Mouse (Mus musculus): ENCODE results near the gene Aggf1.
A peak's percentile ranks its signal among the peaks of the same experiment; 100 is the strongest.

Gene Aggf1

GRCm38 (mm10) chr13:95332086-95332899, 42.9 kb downstream of the Aggf1 start:
- DNase-seq (ENCODE audit: low read depth, low spot score): no peak

DNA sequence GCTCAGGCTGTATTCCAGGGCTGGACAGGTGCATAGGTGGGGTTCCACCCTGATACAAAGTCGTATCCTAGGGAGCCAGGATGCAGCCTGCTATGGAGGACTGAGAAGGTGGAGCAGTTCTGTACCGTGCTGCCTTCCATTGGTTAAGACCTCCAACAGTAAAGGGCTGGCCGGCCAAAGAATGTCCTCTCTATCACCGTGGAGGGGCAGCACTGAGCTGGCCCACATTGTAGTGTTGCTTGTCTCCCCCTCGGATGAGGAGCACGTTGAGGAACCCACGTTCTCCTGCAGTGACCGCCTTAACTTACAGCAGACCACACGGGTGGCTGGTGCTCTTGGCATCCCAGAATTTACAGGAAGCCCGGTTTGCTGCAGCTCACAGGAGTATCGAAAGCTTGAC, 44.6 kb downstream of the Aggf1 start:
- no peak for DNase-seq (ENCODE audit: low read depth, low spot score)

GRCm38 (mm10) chr13:95328767-95329166, 46.4 kb downstream of the Aggf1 start:
- DNase-seq (ENCODE audit: low read depth, low spot score): no peak

DNA sequence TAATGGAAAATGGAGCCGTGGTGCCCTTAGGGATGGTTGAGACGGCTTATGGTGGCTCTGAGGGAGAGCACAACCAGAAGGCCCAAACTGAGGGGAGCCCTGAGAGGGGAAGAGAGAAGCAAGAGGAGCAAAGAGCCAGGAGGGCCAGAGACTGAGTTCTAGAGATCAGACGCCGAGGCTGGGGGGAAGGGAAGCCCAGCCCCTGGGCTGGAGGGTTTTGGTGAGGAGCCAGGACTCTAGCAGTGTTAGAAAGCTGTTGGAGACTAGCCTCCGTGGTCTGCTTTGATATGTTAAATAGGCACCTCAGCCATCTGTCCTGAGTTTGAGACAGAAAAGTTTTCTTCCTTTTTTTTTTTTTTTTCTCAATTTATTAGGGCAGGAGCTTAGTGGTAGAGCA, 47.8 kb downstream of the Aggf1 start:
- no peak for DNase-seq (ENCODE audit: low read depth, low spot score)

GRCm38 (mm10) chr13:95326611-95327344, 48.4 kb downstream of the Aggf1 start:
- no peak for DNase-seq (ENCODE audit: low read depth, low spot score)

DNA sequence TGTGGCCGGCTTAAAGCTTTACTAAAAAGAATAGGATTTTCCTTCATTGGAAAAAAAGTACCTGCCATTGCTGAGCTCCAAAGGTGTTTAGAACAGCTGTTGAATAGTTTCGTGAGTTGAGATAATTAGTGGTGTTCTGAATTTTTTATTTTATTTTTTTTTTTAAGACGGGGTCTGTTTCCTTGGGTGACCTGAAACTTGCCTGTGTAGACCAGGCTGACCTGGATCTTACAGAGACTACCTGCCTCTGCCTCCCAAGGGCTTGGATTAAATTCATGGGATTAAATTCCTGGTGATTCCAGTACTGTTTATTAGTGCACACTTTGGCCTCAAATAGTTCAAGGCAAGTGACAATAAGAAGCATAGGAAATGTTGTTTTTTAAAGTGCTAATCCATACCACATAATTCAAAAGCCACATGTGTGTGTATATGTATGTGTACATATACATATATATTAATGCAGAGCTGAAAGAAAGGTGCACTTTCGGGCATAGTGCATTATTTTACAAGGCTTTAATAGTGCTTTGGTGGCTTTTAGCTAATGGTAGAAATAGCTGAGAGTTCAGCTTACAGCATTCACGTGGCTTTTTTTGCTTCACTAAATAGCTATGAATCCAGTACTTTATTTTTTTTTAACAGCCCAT, 49.1 kb downstream of the Aggf1 start:
- DNase-seq (ENCODE audit: low read depth, low spot score): no peak

GRCm38 (mm10) chr13:95325080-95325906, 49.9 kb downstream of the Aggf1 start:
- peak; percentile 49 for DNase-seq (ENCODE audit: low read depth, low spot score)

DNA sequence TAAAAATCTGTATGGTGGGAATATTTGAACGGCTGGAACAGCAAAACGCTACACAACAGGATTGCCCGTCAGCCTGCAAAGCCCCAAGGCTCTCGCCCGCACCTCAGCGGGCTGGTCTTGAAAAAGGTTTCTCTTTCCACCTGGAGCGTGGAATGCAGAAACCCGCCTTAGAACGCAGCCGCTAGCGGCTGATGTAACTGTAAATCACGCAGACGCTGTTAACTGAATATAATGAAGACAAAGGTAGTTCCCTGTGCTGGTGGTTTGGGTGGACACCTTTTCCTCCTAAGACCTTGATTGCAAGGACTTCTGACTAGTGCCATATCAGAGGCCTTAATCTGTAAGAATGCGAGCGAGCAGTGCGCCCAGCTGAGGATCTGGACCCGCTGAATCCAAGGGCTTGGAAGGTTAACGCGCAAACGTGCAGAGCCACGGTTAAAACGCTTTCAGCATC, 50.5 kb downstream of the Aggf1 start:
- peak; percentile 38 for DNase-seq (ENCODE audit: low read depth, low spot score)

DNA sequence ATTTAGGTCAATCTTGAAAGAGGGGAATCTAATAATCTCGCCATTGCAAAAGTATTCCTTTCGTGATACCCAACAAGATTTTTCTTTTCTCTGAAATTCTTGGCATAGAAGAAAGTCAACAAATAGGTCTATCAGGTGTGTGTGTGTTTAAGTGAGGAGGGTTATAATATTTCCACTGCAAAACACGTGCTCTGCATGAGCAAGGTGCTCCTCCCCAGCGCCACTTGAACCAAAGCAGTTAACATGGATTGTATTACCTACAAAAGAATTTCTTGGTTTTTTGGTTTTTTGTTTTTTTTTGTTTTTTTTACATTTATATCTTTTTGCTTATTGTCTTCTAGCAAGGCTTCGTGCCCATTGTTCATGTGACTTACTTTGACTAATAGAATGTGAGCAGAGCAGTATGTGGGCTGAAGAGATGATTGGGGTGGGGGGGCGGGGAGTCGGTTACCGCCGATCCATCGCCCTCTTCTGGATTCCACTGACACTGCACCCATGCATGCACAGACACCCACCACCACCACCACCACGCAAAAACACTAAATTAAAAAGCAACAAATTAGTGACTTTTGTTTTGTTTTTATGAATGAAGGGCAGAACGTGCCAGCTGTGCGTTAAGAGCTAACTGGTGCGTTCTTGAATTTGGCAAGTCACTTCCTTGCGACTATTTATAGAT, 51.1 kb downstream of the Aggf1 start:
- peak; percentile 50 for DNase-seq (ENCODE audit: low read depth, low spot score)

DNA sequence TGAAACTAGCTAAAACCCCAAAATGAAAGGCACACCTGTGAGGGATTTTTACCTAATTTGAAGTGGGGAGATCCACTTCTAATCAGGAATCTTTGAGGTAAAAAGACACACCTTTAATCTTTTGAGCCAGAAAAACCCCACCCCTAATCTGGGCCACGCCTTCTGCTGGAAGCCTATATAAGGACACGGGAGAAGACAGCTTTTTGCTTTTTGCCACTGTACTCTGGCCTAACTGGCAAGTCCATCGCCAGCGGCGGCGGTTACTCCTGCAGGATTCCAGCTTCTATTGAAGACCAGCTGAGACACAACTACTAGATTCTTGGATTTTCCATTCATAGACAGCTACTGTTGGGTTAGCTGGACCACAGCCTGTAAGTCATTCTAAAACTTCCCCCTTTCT, 51.8 kb downstream of the Aggf1 start, which contains the start of gene Zbed3:
Gene Zbed3, plus strand, starts transcription at position 213 of the 400 bp plus-strand sequence.
- no peak for DNase-seq (ENCODE audit: low read depth, low spot score)

DNA sequence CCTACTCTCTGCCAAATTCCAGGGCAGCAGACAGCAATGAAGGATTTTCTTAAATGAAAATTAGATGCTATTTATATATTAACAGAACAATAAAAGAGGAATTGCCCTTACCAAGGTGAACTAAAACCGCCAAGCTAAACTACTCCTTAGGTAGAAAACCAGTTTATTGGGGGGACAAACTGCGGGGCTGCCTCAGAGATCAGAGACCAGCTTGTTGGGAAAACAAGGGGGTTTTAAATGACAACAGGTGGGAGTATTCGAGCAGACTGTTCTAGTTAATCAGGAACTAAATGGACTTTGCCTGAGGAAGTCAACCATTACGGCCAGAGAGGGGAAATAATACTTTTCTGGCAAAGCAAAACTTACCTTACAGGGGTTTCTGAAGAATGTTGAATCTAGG, 54.7 kb downstream of the Aggf1 start:
- DNase-seq (ENCODE audit: low read depth, low spot score): no peak

DNA sequence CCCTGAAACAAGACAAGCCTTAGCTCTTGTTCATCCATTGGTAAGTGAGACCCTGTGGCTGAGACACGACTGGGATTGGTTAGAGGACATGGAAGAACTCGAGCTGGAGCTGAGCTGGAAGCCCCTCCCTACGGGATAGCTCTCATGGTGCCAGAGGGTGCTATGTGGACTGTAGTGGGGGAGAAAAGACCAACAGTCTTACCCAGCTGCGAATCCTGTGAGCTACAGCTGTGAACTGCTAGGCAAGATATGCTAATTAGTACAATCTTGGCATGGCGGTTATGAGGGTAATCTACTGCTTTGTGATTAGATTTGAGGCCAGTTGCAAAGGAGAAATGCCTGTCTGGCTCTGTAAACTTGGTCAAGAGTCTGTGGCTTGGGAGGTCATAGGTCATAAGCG, 56.0 kb downstream of the Aggf1 start:
- no peak for DNase-seq (ENCODE audit: low read depth, low spot score)

DNA sequence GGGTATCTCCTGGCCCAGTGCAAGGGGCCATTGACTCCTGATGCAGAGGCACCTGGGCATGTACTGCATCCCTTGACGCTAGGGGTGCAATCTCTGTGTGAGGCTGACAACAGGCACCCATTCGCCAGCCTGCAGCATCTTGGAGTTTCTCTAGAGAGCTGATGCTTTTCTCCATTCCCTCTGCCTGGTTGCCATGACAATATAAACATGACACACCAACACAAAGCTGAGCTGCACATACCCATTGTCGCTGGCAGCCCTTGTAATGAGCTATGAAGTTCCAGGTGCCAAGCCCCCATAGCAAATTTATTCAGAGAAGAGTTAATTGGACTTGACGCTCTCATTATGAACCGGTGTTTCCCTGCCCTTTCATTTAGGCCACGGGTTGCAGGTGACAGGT, 63.1 kb downstream of the Aggf1 start:
- DNase-seq (ENCODE audit: low read depth, low spot score): no peak

DNA sequence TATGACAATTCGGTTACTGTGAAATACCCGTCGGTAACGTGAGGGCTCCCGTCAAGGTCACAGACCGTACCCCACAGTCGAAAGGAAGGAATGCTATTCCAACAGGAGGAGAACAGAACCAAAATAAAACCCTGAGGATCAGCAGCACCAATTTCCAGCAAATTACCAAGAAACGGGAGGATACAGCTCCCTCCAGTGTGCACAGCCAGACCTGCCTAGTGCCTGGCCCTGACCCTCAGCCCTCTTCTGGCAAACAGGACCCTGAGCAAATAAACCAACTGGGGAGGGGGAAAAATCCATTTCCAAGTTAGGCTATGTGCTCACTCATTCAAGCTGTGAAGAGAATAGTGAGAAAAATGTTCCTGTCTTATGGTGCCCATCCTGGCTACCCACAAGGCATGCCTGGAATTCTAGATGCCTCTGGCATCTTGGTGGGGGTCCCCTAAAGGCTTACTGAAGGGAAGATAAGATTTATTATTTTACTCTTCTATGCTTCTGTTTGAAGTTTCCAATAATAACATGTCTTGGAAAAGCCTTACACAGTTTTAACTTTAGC, 68.0 kb downstream of the Aggf1 start:
- DNase-seq (ENCODE audit: low read depth, low spot score): no peak

- DNase-seq (ENCODE audit: low read depth, low spot score): no peak
These were observed 68.6 kb downstream of the Aggf1 start for GRCm38 (mm10) chr13:95306596-95306995.
